Mouse (Mus musculus) heart, postnatal 0 days (tissue): ENCODE results near the gene Zfc3h1.

Experiments
- CTCF ChIP-seq: IDR thresholded peaks from 2 replicates; pipeline ENCODE4 v1.5.1; 2016; ENCODE audit warnings: antibody characterized with exemption, control low read depth, low read depth
- EP300 ChIP-seq: IDR thresholded peaks from 2 replicates; pipeline ENCODE4 v1.6.1; 2016; ENCODE audit warnings: antibody characterized with exemption, low read depth

DNA sequence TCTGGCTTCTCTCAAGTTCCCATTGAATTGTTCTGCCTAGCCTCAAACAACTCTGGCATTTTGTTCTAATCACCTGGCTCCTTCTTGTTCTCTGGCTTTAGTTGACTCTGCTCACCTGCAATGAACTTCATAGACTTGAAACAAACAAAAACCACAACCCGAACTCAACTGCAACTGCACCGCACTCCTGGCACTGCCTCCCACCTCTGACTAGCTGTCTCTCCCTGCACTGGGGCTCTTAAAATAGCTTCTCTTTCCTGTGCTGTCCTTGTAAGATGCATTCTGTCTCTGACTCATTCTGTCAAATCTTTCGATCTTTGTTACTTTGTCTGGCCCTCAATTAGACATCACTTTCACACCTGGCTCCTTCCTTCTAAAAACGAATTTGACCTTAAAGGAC lies 21.6 kb upstream of the Zfc3h1 start:
- TF ChIP-seq CTCF (no peak), EP300 (no peak)
